Mouse (Mus musculus) liver, embryonic 16.5 days (tissue): Measurements from ENCODE around the gene Ano6. TPM values are rescaled to one million over a fixed set of nuclear protein-coding genes. Genes with fewer than 3 reads are reported as not detected.

Source experiments
- ATAC-seq: fragments of 200-750 bp; cut with Nextera tagmentation; 2 replicates; pipeline ENCODE4 v1.8.0; 2017; ENCODE audit warnings: low read depth, mild to moderate bottlenecking, moderate number of reproducible peaks, moderate library complexity
- H3K27ac ChIP-seq: fragments of 300-500 bp; sonication (generic); 2 replicates; pipeline ENCODE4 v1.5.1; 2014; ENCODE audit warnings: mild to moderate bottlenecking, low read length
- H3K27me3 ChIP-seq: fragments of 300-500 bp; sonication (generic); 2 replicates; pipeline ENCODE4 v1.6.1; 2014; ENCODE audit warnings: low read depth, low read length, mixed read lengths; ENCODE audit not compliant: control insufficient read depth, insufficient read depth
- H3K36me3 ChIP-seq: fragments of 300-500 bp; sonication (generic); 2 replicates; pipeline ENCODE4 v1.6.1; 2014; ENCODE audit warnings: mild to moderate bottlenecking; ENCODE audit not compliant: control insufficient read depth, insufficient read depth
- H3K4me1 ChIP-seq: fragments of 300-500 bp; sonication (generic); 2 replicates; pipeline ENCODE4 v1.6.1; 2014; ENCODE audit warnings: low read depth, low read length, mixed read lengths; ENCODE audit not compliant: control insufficient read depth
- H3K4me2 ChIP-seq: fragments of 300-500 bp; sonication (generic); 2 replicates; pipeline ENCODE4 v1.6.1; 2014; ENCODE audit warnings: low read depth, low read length, mixed read lengths
- H3K4me3 ChIP-seq: fragments of 300-500 bp; sonication (generic); 2 replicates; pipeline ENCODE4 v1.5.1; 2014; ENCODE audit warnings: low read depth, mild to moderate bottlenecking, low read length
- H3K9ac ChIP-seq: fragments of 300-500 bp; sonication (generic); 2 replicates; pipeline ENCODE4 v1.6.1; 2014; ENCODE audit warnings: low read depth, low read length
- H3K9me3 ChIP-seq: fragments of 300-500 bp; sonication (generic); replicated peaks from 2 replicates; pipeline ENCODE4 v1.6.1; 2016; ENCODE audit warnings: low read length; ENCODE audit not compliant: control insufficient read depth
- WGBS: fragments of 180-500 bp; shearing (Covaris S2); extraction: QIAGEN DNeasy Blood & Tissue Kit; methylation state at CpG from one replicate; pipeline ENCODE4 v1.1.7; 2014; ENCODE audit not compliant: insufficient replicate concordance; 5-methylcytosine and 5-hydroxymethylcytosine counted together
- polyA plus RNA-seq: library from polyadenylated mRNA; unstranded; fragments of >200 nt; fragmentation: Nextera tagmentation; extraction: Ambion mirVana; gene quantifications from 2 replicates; pipeline ENCODE4 v1.2.1, GENCODE M21; 2015

Gene Ano6
- polyA plus RNA-seq, 1 experiment from 2014 or later: 10.5 TPM

DNA sequence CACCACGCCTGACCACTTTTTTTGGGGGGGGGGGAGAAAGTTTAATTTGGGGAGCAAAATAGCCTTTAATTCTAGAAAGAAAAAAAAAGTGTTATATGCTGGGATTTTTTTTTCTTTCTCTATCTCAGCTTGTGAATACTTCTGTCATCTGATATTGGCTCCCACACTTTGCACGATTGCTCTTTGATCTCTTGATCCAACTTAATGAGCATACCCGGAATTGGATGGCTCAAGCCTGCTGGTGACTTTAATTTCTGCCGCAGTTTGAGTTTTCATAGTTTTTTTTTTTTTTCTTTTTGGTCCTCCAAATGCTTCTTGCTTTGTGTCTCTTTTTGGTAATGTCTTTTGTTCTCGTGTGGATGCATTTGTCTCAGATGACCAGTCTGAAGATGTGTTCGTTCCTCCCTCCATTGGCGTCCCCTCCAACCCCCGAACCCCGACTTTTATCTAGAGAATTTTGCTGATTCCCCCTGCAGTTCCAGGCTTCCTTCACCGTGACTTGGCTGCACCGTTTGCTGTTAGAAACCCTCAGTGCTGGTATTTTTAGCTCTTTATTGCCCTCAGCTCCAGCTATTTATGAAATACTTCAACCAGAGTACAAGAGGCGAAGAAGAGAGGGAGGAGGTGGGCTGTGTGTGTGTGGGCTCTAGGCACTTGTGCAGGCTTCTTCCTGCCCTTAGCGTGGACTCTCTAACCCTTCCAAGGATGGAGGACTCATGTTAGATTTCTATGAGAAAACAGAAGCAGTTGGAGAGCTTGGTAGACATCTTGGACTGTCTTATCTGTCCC, 46.2 kb downstream of the Ano6 start:
- peaks cover 12% of the 10 kb centered on the region for H3K4me1 ChIP-seq
- H3K9ac ChIP-seq: no peak overlapping the region
- no peaks in the 10 kb centered on the region for H3K27me3 ChIP-seq
- H3K4me3 ChIP-seq: no peak overlapping the region
- no peak for ATAC-seq
- whole genome bisulfite sequencing: 31% methylated on average over 13 of the region's 13 CpGs
- no peak overlapping the region for H3K27ac ChIP-seq
- no peaks in the 10 kb centered on the region for H3K9me3 ChIP-seq
- no peak overlapping the region for H3K4me2 ChIP-seq
- no peaks in the 10 kb centered on the region for H3K36me3 ChIP-seq

- Histone ChIP-seq H3K27me3 (no peaks in the 10 kb centered on the region), H3K4me1 (peaks cover 12% of the 10 kb centered on the region), H3K27ac (peak overlapping the region; percentile 55), H3K9ac (no peak overlapping the region), H3K4me3 (no peak overlapping the region), H3K4me2 (no peak overlapping the region), H3K36me3 (no peaks in the 10 kb centered on the region), H3K9me3 (no peaks in the 10 kb centered on the region)
- WGBS: 42% methylated on average over 1 of the region's 1 CpGs
- ATAC-seq: no peak
Measured at GRCm38 (mm10) chr15:95837570-95837969, 46.9 kb downstream of the Ano6 start.

- H3K27ac ChIP-seq: peak overlapping the region; percentile 40
- H3K4me1 ChIP-seq: peaks cover 12% of the 10 kb centered on the region
- ATAC-seq: peak; percentile 84
- H3K36me3 ChIP-seq: no peaks in the 10 kb centered on the region
- no peak overlapping the region for H3K9ac ChIP-seq
- no peak overlapping the region for H3K4me2 ChIP-seq
- no peak overlapping the region for H3K4me3 ChIP-seq
- no peaks in the 10 kb centered on the region for H3K9me3 ChIP-seq
- WGBS: 9% methylated on average over 11 of the region's 11 CpGs
- no peaks in the 10 kb centered on the region for H3K27me3 ChIP-seq
Measured at GRCm38 (mm10) chr15:95838171-95839020, 47.8 kb downstream of the Ano6 start.

- Histone ChIP-seq H3K4me2 (no peak overlapping the region), H3K36me3 (no peaks in the 10 kb centered on the region), H3K4me3 (no peak overlapping the region), H3K9me3 (no peaks in the 10 kb centered on the region), H3K4me1 (peaks cover 12% of the 10 kb centered on the region), H3K27ac (0 out of 2 replicates have a peak overlapping the region, but pooled peaks have one; percentile 17), H3K27me3 (no peaks in the 10 kb centered on the region), H3K9ac (no peak overlapping the region)
- 45% methylated on average over 3 of the region's 3 CpGs for WGBS
- ATAC-seq: peak; percentile 9; the same call in 1 of the 2 replicates
Measured at GRCm38 (mm10) chr15:95839789-95840188, 49.1 kb downstream of the Ano6 start.

GRCm38 (mm10) chr15:95843183-95843949, 52.7 kb downstream of the Ano6 start:
- ATAC-seq: no peak
- H3K9me3 ChIP-seq: no peaks in the 10 kb centered on the region
- WGBS: 75% methylated on average over 18 of the region's 18 CpGs
- no peak overlapping the region for H3K9ac ChIP-seq
- H3K4me3 ChIP-seq: no peak overlapping the region
- H3K4me2 ChIP-seq: no peak overlapping the region
- peaks cover 10% of the 10 kb centered on the region for H3K4me1 ChIP-seq
- H3K27me3 ChIP-seq: no peaks in the 10 kb centered on the region
- no peaks in the 10 kb centered on the region for H3K36me3 ChIP-seq
- no peak overlapping the region for H3K27ac ChIP-seq

GRCm38 (mm10) chr15:95844412-95844811, 53.8 kb downstream of the Ano6 start:
- no peak overlapping the region for H3K27ac ChIP-seq

DNA sequence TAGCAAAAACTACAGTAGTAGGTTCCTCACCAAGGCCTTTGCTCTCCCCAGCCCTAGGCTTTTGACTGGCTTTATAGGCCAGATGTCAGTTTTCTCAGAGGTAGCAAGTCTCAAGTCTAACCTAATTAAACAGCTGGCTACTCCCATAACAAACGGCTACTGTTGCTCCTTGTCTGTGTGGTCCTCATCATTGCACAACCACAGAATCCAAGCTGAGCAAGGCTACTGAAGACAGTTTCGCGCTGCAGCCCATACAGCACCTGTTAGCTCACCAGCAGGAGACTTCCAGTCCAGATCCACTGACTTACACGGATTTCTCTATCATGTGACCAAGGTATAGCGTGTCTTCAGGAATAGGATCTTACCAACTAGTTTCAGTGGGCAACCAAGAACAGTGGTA, 55.5 kb downstream of the Ano6 start:
- Histone ChIP-seq H3K27me3 (no peaks in the 10 kb centered on the region), H3K4me1 (peaks cover 25% of the 10 kb centered on the region), H3K4me3 (no peak overlapping the region), H3K9me3 (no peaks in the 10 kb centered on the region), H3K9ac (no peak overlapping the region), H3K27ac (no peak overlapping the region), H3K36me3 (no peaks in the 10 kb centered on the region), H3K4me2 (no peak overlapping the region)
- WGBS: 72% methylated on average over 5 of the region's 5 CpGs
- ATAC-seq: no peak

More at GRCm38 (mm10) chr15:95844412-95844811, 53.8 kb downstream of the Ano6 start:
- no peaks in the 10 kb centered on the region for H3K27me3 ChIP-seq
- peaks cover 18% of the 10 kb centered on the region for H3K4me1 ChIP-seq
- WGBS: 63% methylated on average over 2 of the region's 2 CpGs
- H3K36me3 ChIP-seq: no peaks in the 10 kb centered on the region
- H3K4me2 ChIP-seq: no peak overlapping the region
- no peak overlapping the region for H3K4me3 ChIP-seq
- no peaks in the 10 kb centered on the region for H3K9me3 ChIP-seq
- no peak overlapping the region for H3K9ac ChIP-seq
- ATAC-seq: no peak

GRCm38 (mm10) chr15:95848493-95849064, 57.9 kb downstream of the Ano6 start:
- no peaks in the 10 kb centered on the region for H3K27me3 ChIP-seq
- H3K4me1 ChIP-seq: peaks cover 25% of the 10 kb centered on the region
- H3K27ac ChIP-seq: no peak overlapping the region; the same call in 1 of the 2 replicates
- no peaks in the 10 kb centered on the region for H3K36me3 ChIP-seq
- peak; percentile 77 for ATAC-seq
- 52% methylated on average over 6 of the region's 6 CpGs for WGBS
- H3K9ac ChIP-seq: no peak overlapping the region
- H3K4me3 ChIP-seq: no peak overlapping the region
- no peak overlapping the region for H3K4me2 ChIP-seq
- no peaks in the 10 kb centered on the region for H3K9me3 ChIP-seq
